Mouse (Mus musculus) G1E (cell line): ENCODE results near the gene Lama5.

ENCODE experiments used
- CTCF ChIP-seq: IDR thresholded peaks from 2 replicates; pipeline ENCODE4 v1.5.1; 2012; ENCODE audit warnings: low read depth, low read length, inconsistent platforms, mixed read lengths
- GATA1 ChIP-seq: IDR thresholded peaks from 2 replicates; pipeline ENCODE4 v1.6.1; 2012; ENCODE audit warnings: borderline replicate concordance, low read length, inconsistent platforms, mixed read lengths
- POLR2AphosphoS5 ChIP-seq: IDR thresholded peaks from 2 replicates; pipeline ENCODE4 v1.6.1; 2012; ENCODE audit warnings: low read depth, low read length, inconsistent platforms; ENCODE audit not compliant: insufficient replicate concordance

DNA sequence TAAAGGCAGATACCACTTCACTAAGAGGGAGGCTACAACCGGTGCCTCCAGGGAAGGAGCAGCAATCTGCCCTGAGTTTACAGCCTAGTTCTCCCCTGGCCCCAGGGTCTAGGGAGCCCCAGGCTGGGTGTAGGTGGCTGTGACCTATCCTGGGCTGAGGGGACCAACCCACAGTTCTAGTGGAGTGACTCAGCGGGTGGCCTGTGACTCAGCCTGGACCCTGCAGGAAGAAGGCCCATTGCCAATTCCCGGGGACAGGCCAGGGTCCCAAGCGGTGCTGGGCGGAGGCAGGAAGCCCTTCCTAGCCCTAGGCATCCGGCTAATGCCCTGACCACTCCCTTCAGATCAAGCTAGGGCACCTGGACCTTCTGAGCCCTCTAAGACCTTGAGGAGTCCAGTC is 9.7 kb downstream of the Lama5 start:
- TF ChIP-seq CTCF (no peak), POLR2AphosphoS5 (no peak), GATA1 (no peak)
